Mouse (Mus musculus) spleen, postnatal 10 days (tissue): Measurements from ENCODE around the gene Fam83g.
"Not testable (repeated sequence)": the region's sequence is repeated elsewhere in the genome, so short reads cannot be mapped to it uniquely, and the experiment has no call there.

ENCODE experiments used
- DNase-seq, 2 experiments: peaks; one replicate each; pipeline ENCODE4 v3.0.0; 2021 to 2022; ENCODE audit warnings: low spot score in 2 of 2

Fam83g gene

GRCm38 (mm10) chr11:61683907-61684731 lies at the start of gene Fam83g:
Fam83g (plus strand) TSS chr11:61684091.
- peak; percentile 88 to 89 for DNase-seq

GRCm38 (mm10) chr11:61636309-61636708 lies 47.6 kb upstream of the Fam83g start:
- DNase-seq: not testable (repeated sequence)

GRCm38 (mm10) chr11:61637413-61637812 lies 46.5 kb upstream of the Fam83g start:
- no peak for DNase-seq

- no peak for DNase-seq
These were observed 46.0 kb upstream of the Fam83g start for GRCm38 (mm10) chr11:61637856-61638255.

- DNase-seq: peak in 1 of 2 experiments; percentile 60
These were observed 44.9 kb upstream of the Fam83g start for GRCm38 (mm10) chr11:61638764-61639536.

GRCm38 (mm10) chr11:61639601-61640177 lies 44.2 kb upstream of the Fam83g start:
- DNase-seq: no peak

GRCm38 (mm10) chr11:61640585-61640984 lies 43.3 kb upstream of the Fam83g start:
- DNase-seq: not testable (repeated sequence)

GRCm38 (mm10) chr11:61642106-61642505 lies 41.8 kb upstream of the Fam83g start:
- no peak for DNase-seq

GRCm38 (mm10) chr11:61643184-61643961 lies 40.5 kb upstream of the Fam83g start:
- no peak for DNase-seq

- DNase-seq: no peak
These were observed 39.1 kb upstream of the Fam83g start for GRCm38 (mm10) chr11:61644576-61645326.

GRCm38 (mm10) chr11:61645357-61645857 lies 38.5 kb upstream of the Fam83g start:
- DNase-seq: no peak

- no peak for DNase-seq
These were observed 37.3 kb upstream of the Fam83g start for GRCm38 (mm10) chr11:61646499-61647039.

GRCm38 (mm10) chr11:61647110-61647910 lies 36.6 kb upstream of the Fam83g start:
- peak in 1 of 2 experiments; percentile 8 for DNase-seq

- DNase-seq: peak in 1 of 2 experiments; percentile 7
These were observed 35.7 kb upstream of the Fam83g start for GRCm38 (mm10) chr11:61647956-61648748.

GRCm38 (mm10) chr11:61648749-61649115 lies 35.2 kb upstream of the Fam83g start:
- DNase-seq: peak in 1 of 2 experiments; percentile 12

- DNase-seq: no peak
These were observed 34.7 kb upstream of the Fam83g start for GRCm38 (mm10) chr11:61649163-61649580.

- no peak for DNase-seq
These were observed 34.3 kb upstream of the Fam83g start for GRCm38 (mm10) chr11:61649626-61650025.

GRCm38 (mm10) chr11:61650470-61651265 lies 33.2 kb upstream of the Fam83g start:
- no peak for DNase-seq
